Mouse (Mus musculus) testis, adult 2 months (tissue): Measurements from ENCODE around the gene Nxph4.

ENCODE experiments used
- CTCF ChIP-seq: fragments of 200-500 bp; IDR thresholded peaks from 2 replicates; pipeline ENCODE4 v1.5.1; 2012; ENCODE audit warnings: low read depth, mild to moderate bottlenecking, inconsistent platforms, low read length, moderate library complexity; ENCODE audit not compliant: control insufficient read depth, insufficient read depth, insufficient replicate concordance
- POLR2A ChIP-seq: fragments of 200-500 bp; IDR thresholded peaks from 2 replicates; pipeline ENCODE4 v1.6.1; 2012; ENCODE audit warnings: low read depth, mild to moderate bottlenecking, inconsistent platforms, low read length, moderate library complexity; ENCODE audit not compliant: control insufficient read depth

- TF ChIP-seq CTCF, result no peak
- no peak for TF ChIP-seq POLR2A
Observed at GRCm38 (mm10) chr10:127570937-127571641, 36.7 kb upstream of the Nxph4 start.
